Mouse (Mus musculus) megakaryocyte, embryonic 14.5 days (primary cell): Measurements from ENCODE around the gene Lrrc25.

Experiments used
- FLI1 ChIP-seq: IDR thresholded peaks from 2 replicates; pipeline ENCODE4 v1.6.1; 2012; ENCODE audit warnings: low read length, inconsistent platforms, mixed read lengths
- GATA1 ChIP-seq: IDR thresholded peaks from 3 replicates; pipeline ENCODE4 v1.6.1; 2012; ENCODE audit warnings: mixed read lengths, low read length, inconsistent platforms, borderline replicate concordance

DNA sequence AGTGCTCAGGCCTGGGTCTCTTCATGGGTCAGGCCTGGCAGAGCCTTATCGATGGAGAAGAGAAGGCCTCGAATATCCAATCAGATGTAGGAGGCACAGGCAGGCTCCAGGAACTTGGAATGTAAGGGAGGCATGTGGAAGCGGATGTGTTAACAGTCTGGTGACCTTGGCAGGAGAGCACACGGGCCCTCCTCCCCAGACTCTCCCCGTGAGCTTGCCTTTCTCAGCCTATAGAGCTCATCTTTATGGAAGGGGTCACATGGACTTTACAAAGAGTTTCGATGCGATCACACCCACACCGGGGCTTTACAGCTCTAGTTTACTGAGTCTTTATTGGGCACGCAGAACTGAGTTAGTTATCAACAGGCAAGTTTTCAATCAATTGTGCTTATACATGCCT, 22.8 kb downstream of the Lrrc25 start:
- TF ChIP-seq GATA1: no peak
- no peak for TF ChIP-seq FLI1
